ENCODE assay signal across 19 mouse cellular contexts in the genomic region with DNA sequence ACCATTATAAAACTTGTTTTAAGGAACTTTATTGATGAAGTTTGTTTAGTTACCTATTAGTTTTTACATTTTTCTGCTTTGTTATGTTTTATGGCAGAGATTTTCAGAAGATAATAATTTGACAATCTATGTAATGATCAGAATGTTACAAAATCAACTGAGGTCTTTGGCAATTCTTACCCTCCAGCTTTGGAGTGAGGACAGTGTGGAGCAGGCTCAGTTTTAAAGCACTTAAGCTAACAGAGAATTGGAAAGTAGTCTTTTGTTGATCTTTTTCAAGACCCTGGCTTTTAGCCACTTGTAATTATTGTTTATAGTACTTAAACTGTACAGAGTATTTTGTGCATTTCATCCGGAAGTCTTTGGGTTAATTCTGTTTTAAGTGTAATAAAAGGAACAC. TPM values are rescaled to one million over a fixed set of nuclear protein-coding genes. Genes with fewer than 3 reads are reported as not detected.
DNase-seq lines count a peak whose midpoint lies in the region; ATAC-seq and TF ChIP-seq lines count a peak whose summit lies in the region.
"Had no signal": no experiment of that assay in that cellular context is flagged by ENCODE, and none has a peak within 500 bp of the region (broad histone marks: within the 10 kb centered on the region; RNA-seq: fewer than 3 reads in every experiment).

No protein-coding gene starts in this region.

- H3K4me3 ChIP-seq in heart, embryonic 16.5 days (ENCODE audit: low read length): no peak overlapping the region
- H3K4me3 ChIP-seq in left cerebral cortex, adult 2 months: peak overlapping the region; percentile 93
- H3K4me3 ChIP-seq in liver, embryonic 11.5 days (ENCODE audit: low read depth, low read length): no peak overlapping the region
- H3K4me3 ChIP-seq in liver, postnatal 0 days (ENCODE audit: low read depth, low read length): peak overlapping the region; percentile 82
- H3K4me3 ChIP-seq: embryonic facial prominence, embryonic 15.5 days; limb, embryonic 15.5 days; neural tube, embryonic 13.5 days had no signal

- H3K27ac ChIP-seq in heart, embryonic 16.5 days (ENCODE audit: low read length): no peak overlapping the region
- no peak overlapping the region for H3K27ac ChIP-seq in left cerebral cortex, adult 2 months
- H3K27ac ChIP-seq in liver, embryonic 11.5 days (ENCODE audit: low read depth, low read length): no peak overlapping the region
- peak overlapping the region; percentile 60 for H3K27ac ChIP-seq in liver, postnatal 0 days (ENCODE audit: low read depth)
- H3K27ac ChIP-seq: embryonic facial prominence, embryonic 15.5 days; limb, embryonic 15.5 days; neural tube, embryonic 13.5 days had no signal

- H3K4me1 ChIP-seq in heart, embryonic 16.5 days (ENCODE audit: control insufficient read depth, insufficient read depth, low read length): peaks cover 12% of the 10 kb centered on the region
- peaks cover 5% of the 10 kb centered on the region; the same call in 1 of the 2 replicates for H3K4me1 ChIP-seq in liver, embryonic 11.5 days (replicated peaks; ENCODE audit: control insufficient read depth, insufficient read depth, low read length)
- 0 out of 2 replicates have a peak, but pooled peaks cover 2% of the 10 kb centered on the region for H3K4me1 ChIP-seq in liver, postnatal 0 days (ENCODE audit: insufficient read depth)

- no peak overlapping the region for H3K9ac ChIP-seq in heart, embryonic 16.5 days (ENCODE audit: low read length)
- H3K9ac ChIP-seq in liver, embryonic 11.5 days (ENCODE audit: low read depth, low read length): no peak overlapping the region
- peak overlapping the region; percentile 42; the same call in 1 of the 2 replicates for H3K9ac ChIP-seq in liver, postnatal 0 days (replicated peaks)
- H3K9ac ChIP-seq: embryonic facial prominence, embryonic 15.5 days; limb, embryonic 15.5 days; neural tube, embryonic 13.5 days had no signal

- no peak for ATAC-seq in heart, embryonic 16.5 days (replicated peaks; ENCODE audit: extremely low read depth, insufficient read depth, low FRiP score)
- no peak for ATAC-seq in liver, embryonic 11.5 days (replicated peaks; ENCODE audit: low FRiP score)
- no peak for ATAC-seq in liver, postnatal 0 days
- ATAC-seq: forebrain, embryonic 14.5 days; inflammation-experienced regulatory T-cells, adult 6 months had no signal

- H3K27me3 ChIP-seq in heart, embryonic 16.5 days (ENCODE audit: control insufficient read depth, insufficient read depth, low read length): no peaks in the 10 kb centered on the region
- no peaks in the 10 kb centered on the region for H3K27me3 ChIP-seq in liver, embryonic 11.5 days (replicated peaks; ENCODE audit: control insufficient read depth, insufficient read depth, low read length)
- H3K27me3 ChIP-seq in liver, postnatal 0 days (ENCODE audit: insufficient read depth, low read length): no peaks in the 10 kb centered on the region
- H3K27me3 ChIP-seq: embryonic facial prominence, embryonic 15.5 days; limb, embryonic 15.5 days; neural tube, embryonic 13.5 days had no signal

- no peaks in the 10 kb centered on the region for H3K9me3 ChIP-seq in heart, embryonic 16.5 days (replicated peaks; ENCODE audit: control insufficient read depth, low read length)
- no peaks in the 10 kb centered on the region for H3K9me3 ChIP-seq in liver, embryonic 11.5 days (ENCODE audit: control insufficient read depth, low read length)
- H3K9me3 ChIP-seq in liver, postnatal 0 days (ENCODE audit: low read length): no peaks in the 10 kb centered on the region
- H3K9me3 ChIP-seq: embryonic facial prominence, embryonic 15.5 days; limb, embryonic 15.5 days; neural tube, embryonic 13.5 days had no signal

- DNase-seq in heart, adult 18-20 months: no peak
- no peak for DNase-seq in left cerebral cortex, adult 2 months (ENCODE audit: extremely low spot score in 1 of 2, low spot score in 2 of 2)
- no peak for DNase-seq in left cerebral cortex, postnatal 25 days (ENCODE audit: low spot score in 2 of 2)
- no peak for DNase-seq in liver, embryonic 11.5 days (ENCODE audit: low spot score)
- no peak for DNase-seq in liver, postnatal 0 days
- DNase-seq in adrenal gland, postnatal 36 days: no peak
- DNase-seq: cerebellum, adult 9-11 months; embryo, embryonic 11 days; kidney, postnatal 36 days; lung, postnatal 36 days; right cerebral cortex, postnatal 14 days had no signal

- peak overlapping the region; percentile 55 for H3K4me2 ChIP-seq in heart, embryonic 16.5 days (ENCODE audit: low read depth, low read length)
- peak overlapping the region; percentile 31; the same call in 1 of the 2 replicates for H3K4me2 ChIP-seq in liver, embryonic 11.5 days
- peak overlapping the region; percentile 85 for H3K4me2 ChIP-seq in liver, postnatal 0 days (ENCODE audit: low read depth, low read length)
- H3K4me2 ChIP-seq: embryonic facial prominence, embryonic 15.5 days; limb, embryonic 15.5 days had no signal

- WGBS in heart, embryonic 16.5 days: 74% methylated on average over 1 of the region's 1 CpGs
- WGBS in liver, embryonic 11.5 days: 86% methylated on average over 1 of the region's 1 CpGs
- WGBS in liver, postnatal 0 days (ENCODE audit: insufficient replicate concordance): 43% methylated on average over 1 of the region's 1 CpGs

- intact Hi-C loops in left cerebral cortex, adult 2 months (cut with DNase I): loop anchor here (10.0 kb wide), 1 partner anchor 542 kb away; the partner anchor contains the start of gene Pou2f1
- intact Hi-C loops in left cerebral cortex, postnatal 25 days (cut with DNase I): loop anchor here (5.0 kb wide), 2 partner anchors 94 to 226 kb away; partner anchors contain the start of gene Tiprl

- no peak for TF ChIP-seq CTCF in left cerebral cortex, adult 2 months (IDR thresholded peaks at IDR 0.05)
- TF ChIP-seq CTCF in liver, postnatal 0 days (IDR thresholded peaks at IDR 0.05; ENCODE audit: low read depth): no peak

- TF ChIP-seq EP300 in liver, postnatal 0 days (IDR thresholded peaks at IDR 0.05; ENCODE audit: low read depth): no peak

- no peaks in the 10 kb centered on the region for H3K36me3 ChIP-seq in heart, embryonic 16.5 days (ENCODE audit: control insufficient read depth, insufficient read depth)
- H3K36me3 ChIP-seq in liver, embryonic 11.5 days (ENCODE audit: control insufficient read depth, insufficient read depth, low read length): no peaks in the 10 kb centered on the region
- H3K36me3 ChIP-seq in liver, postnatal 0 days (replicated peaks; ENCODE audit: insufficient read depth, low read length): no peaks in the 10 kb centered on the region
- H3K36me3 ChIP-seq: embryonic facial prominence, embryonic 15.5 days; limb, embryonic 15.5 days; neural tube, embryonic 13.5 days had no signal

RNA-seq across cellular contexts. Expression of gene Mpc2, which starts 2.4 kb away (rescaled TPM):
- 340 and 349 TPM in 2 replicates for polyA plus RNA-seq in heart, embryonic 16.5 days (2015; fragmentation: Nextera tagmentation; extraction: Ambion mirVana)
- 100 to 1,000 TPM; 621 to 662 TPM for total RNA-seq in heart, adult 18-20 months (2021)
- 100 to 1,000 TPM; 113 to 131 TPM for total RNA-seq in left cerebral cortex, adult 2 months (2021)
- total RNA-seq in left cerebral cortex, postnatal 25 days (2021): 100 to 1,000 TPM; 126 to 141 TPM
- polyA plus RNA-seq in liver, embryonic 11.5 days (2014; fragmentation: Nextera tagmentation; extraction: Ambion mirVana): 187 and 198 TPM in 2 replicates
- 858 and 927 TPM in 2 replicates for polyA plus RNA-seq in liver, postnatal 0 days (2015; fragmentation: Nextera tagmentation; extraction: Ambion mirVana)
- 100 to 1,000 TPM; 264 to 303 TPM for total RNA-seq in adrenal gland, postnatal 36 days (2021)

RNA-seq across cellular contexts. Expression of gene Dcaf6, which starts 2.6 kb away (rescaled TPM):
- polyA plus RNA-seq in heart, embryonic 16.5 days (2015; fragmentation: Nextera tagmentation; extraction: Ambion mirVana): 18.9 and 21.2 TPM in 2 replicates
- 100 to 1,000 TPM in 1 of 2 experiments, 10 to 100 TPM in 1; 86.1 to 101 TPM for total RNA-seq in heart, adult 18-20 months (2021)
- total RNA-seq in left cerebral cortex, adult 2 months (2021): 10 to 100 TPM; 89.9 to 92.7 TPM
- 100 to 1,000 TPM in 1 of 2 experiments, 10 to 100 TPM in 1; 90.9 to 101 TPM for total RNA-seq in left cerebral cortex, postnatal 25 days (2021)
- 15.9 and 18.0 TPM in 2 replicates for polyA plus RNA-seq in liver, embryonic 11.5 days (2014; fragmentation: Nextera tagmentation; extraction: Ambion mirVana)
- polyA plus RNA-seq in liver, postnatal 0 days (2015; fragmentation: Nextera tagmentation; extraction: Ambion mirVana): 17.0 and 17.4 TPM in 2 replicates
- total RNA-seq in adrenal gland, postnatal 36 days (2021): 10 to 100 TPM; 32.0 to 35.0 TPM

RNA-seq across cellular contexts. Expression of gene Adcy10, which starts 22.1 kb away (rescaled TPM):
- not detected in 2 replicates for polyA plus RNA-seq in heart, embryonic 16.5 days (2015; fragmentation: Nextera tagmentation; extraction: Ambion mirVana)
- total RNA-seq in heart, adult 18-20 months (2021): under 1 TPM in 1 of 2 experiments, not detected in 1; 0.18 TPM
- total RNA-seq in left cerebral cortex, adult 2 months (2021): under 1 TPM; 0.63 to 0.86 TPM
- under 1 TPM; 0.41 to 0.71 TPM for total RNA-seq in left cerebral cortex, postnatal 25 days (2021)
- polyA plus RNA-seq in liver, embryonic 11.5 days (2014; fragmentation: Nextera tagmentation; extraction: Ambion mirVana): 0.04 and 0.23 TPM in 2 replicates
- polyA plus RNA-seq in liver, postnatal 0 days (2015; fragmentation: Nextera tagmentation; extraction: Ambion mirVana): 0.08 and 0.19 TPM in 2 replicates
- 1 to 10 TPM; 1.1 to 1.8 TPM for total RNA-seq in adrenal gland, postnatal 36 days (2021)
- total RNA-seq: hematopoietic stem cell, adult 5-6 weeks had no signal
- polyA plus RNA-seq: embryonic facial prominence, embryonic 15.5 days; inflammation-experienced regulatory T-cells, adult 6 months; thymus, postnatal 0 days had no signal

Comparison
In these comparisons a context has a peak if more than half of its experiments do, and no peak if none do; other contexts are left out.
1. H3K4me3 ChIP-seq: peak in left cerebral cortex, adult 2 months (single experiment) and liver, postnatal 0 days (single experiment); none in heart, embryonic 16.5 days (single experiment) and liver, embryonic 11.5 days (single experiment).
2. H3K4me2 ChIP-seq: peak in every context shown above with its lines; median percentile 85 in liver, postnatal 0 days; 55 in heart, embryonic 16.5 days; 31 in liver, embryonic 11.5 days.